Mouse (Mus musculus) lung, adult 18-20 months (tissue): Measurements from ENCODE around the gene Jarid2.
"Not testable (repeated sequence)": the region's sequence is repeated elsewhere in the genome, so short reads cannot be mapped to it uniquely, and the experiment has no call there.

Experiments used
- DNase-seq, 2 experiments: peaks; one replicate each; pipeline ENCODE4 v3.0.0; 2022; ENCODE audit warnings: mixed read lengths in 2 of 2

Gene Jarid2

GRCm38 (mm10) chr13:44729424-44729971 lies at the start of gene Jarid2:
Gene Jarid2 (plus strand): TSS chr13:44729474.
- DNase-seq, result peak; percentile 36 to 45

GRCm38 (mm10) chr13:44681051-44681450 lies 48.2 kb upstream of the Jarid2 start:
- no peak for DNase-seq

DNA sequence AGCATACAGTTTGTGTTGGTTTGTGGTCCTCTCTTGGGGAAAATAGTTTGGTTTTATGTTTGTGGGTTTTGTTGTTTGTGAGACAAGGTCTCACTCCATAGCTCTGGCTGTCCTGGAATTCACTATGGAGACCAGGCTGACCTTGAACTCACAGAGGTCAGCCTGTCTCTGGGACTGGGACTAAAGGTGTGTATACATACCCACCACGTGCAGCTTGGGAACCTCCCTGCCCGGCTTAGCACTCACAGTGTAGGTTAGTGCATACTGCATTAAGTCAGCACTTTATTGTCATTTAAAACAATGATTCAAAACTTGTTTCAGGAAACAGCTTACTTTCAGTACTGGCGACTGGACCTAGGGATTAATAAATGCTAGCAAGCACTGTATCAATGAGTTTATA lies 41.1 kb upstream of the Jarid2 start:
- no peak for DNase-seq

GRCm38 (mm10) chr13:44697628-44698027 lies 31.6 kb upstream of the Jarid2 start:
- no peak for DNase-seq

GRCm38 (mm10) chr13:44704036-44704801 lies 25.1 kb upstream of the Jarid2 start:
- DNase-seq, result no peak

- DNase-seq, result no peak
These were observed 24.1 kb upstream of the Jarid2 start for GRCm38 (mm10) chr13:44705031-44705742.

DNA sequence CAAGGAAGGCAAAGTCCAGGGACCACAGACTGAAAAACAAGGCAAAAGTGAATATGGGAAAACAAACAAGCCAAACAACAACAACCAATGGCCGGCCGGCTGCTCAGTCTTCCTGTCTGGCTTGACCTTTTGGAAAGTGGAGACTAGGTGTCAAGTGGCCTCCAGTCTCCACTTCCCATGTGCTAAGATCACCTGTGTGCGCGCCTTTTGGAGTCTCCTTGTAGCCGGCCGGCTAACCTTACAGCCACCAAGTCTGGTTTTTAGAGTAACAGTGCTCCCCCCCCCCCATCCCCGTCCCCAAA lies 23.6 kb upstream of the Jarid2 start:
- no peak for DNase-seq

GRCm38 (mm10) chr13:44706206-44706915 lies 22.9 kb upstream of the Jarid2 start:
- no peak for DNase-seq

DNA sequence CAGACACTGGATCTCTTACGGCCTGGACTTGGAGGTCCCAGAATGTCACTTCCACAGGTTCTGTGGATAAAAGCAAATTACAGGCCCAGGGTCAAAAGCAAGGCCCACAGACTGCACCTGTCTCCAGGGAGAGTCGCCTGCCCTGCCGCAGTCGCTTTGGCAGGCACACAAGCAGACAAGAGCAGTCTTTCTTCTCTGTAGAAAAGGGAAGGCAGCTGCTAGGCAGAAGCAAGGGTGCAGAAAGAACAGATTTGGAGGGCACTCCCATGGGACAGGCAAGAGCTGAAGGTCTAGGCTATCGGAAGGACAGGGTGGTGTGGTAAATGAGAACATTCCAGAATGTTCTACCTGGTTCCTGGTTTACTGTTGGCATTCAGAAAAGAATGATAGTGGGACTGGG lies 22.1 kb upstream of the Jarid2 start:
- DNase-seq, result no peak

- DNase-seq, result no peak
These were observed 20.8 kb upstream of the Jarid2 start for GRCm38 (mm10) chr13:44708336-44709017.

- DNase-seq, result no peak
These were observed 19.4 kb upstream of the Jarid2 start for GRCm38 (mm10) chr13:44709747-44710480.

GRCm38 (mm10) chr13:44711062-44711461 lies 18.2 kb upstream of the Jarid2 start:
- no peak for DNase-seq

GRCm38 (mm10) chr13:44711882-44712281 lies 17.4 kb upstream of the Jarid2 start:
- DNase-seq, result no peak

DNA sequence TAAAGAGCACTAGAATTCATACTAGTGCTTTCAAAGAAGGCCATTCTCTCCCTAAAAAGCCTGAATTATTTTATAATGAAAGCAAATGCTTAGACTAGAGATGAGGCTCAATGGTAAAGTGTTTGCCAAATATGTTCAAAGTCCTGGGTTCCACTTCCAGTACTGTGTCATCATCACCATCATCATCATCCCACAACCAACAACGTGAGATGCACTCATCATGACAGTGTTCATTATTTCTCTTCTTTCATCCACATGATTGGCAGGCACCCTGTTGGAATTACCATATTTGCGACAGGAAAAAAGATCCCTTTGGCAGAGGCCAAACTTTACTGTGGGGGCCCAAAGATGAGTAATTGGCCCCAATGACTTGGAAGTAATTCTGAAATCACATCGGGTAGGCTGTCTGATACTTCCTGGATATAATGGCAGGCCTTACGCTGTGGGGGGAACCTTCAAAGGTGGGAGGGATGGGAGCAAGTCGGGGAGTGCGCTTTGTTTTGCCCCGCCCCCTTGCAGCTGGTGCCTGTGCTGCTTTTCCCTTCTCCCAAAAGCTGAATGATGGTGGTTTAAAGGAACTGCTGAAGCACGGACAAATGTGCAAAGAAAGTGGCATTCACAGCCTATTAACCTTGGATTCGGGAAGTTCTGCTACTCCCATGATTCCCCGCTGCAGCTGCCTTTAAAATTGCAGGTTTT lies 13.9 kb upstream of the Jarid2 start:
- DNase-seq, result no peak

- no peak for DNase-seq
These were observed 11.4 kb upstream of the Jarid2 start for GRCm38 (mm10) chr13:44717838-44718237.

DNA sequence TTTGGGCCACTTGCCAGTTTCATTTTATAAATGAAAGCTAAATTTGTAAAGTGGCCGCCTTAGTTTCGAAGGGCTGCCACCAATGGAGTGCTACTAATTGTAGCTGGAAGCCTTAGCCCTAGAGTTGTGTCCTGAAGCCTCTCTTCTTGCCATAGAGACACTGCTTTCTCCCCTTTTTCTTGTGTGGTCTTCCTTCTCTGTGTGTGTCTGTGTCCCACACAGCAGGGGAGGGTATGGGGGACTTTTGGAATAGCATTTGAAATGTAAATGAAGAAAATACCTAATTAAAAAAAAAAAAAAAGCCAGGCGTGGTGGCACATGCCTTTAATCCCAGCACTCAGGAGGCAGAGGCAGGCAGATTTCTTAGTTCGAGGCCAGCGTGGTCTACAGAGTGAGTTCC lies 10.8 kb upstream of the Jarid2 start:
- DNase-seq, result not testable (repeated sequence)

DNA sequence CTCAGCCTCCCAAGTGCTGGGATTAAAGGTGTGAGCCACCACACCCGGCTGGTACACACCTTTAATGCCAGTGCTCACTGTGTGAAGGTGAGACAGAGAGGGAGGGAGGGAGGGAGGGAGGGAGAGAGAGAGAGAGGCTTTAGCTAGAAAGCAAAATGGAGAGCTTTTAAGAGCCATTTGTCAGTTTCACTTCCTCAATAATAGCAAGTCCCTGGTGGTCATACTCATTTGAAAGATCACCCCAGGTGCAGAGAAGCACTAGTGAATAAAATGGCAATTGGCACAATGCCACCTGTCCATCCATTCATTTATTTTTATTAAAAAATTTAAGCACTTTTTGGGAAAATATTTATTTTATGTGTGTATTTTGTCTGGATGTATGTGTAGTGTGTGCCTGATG lies 9.2 kb upstream of the Jarid2 start:
- DNase-seq, result no peak

DNA sequence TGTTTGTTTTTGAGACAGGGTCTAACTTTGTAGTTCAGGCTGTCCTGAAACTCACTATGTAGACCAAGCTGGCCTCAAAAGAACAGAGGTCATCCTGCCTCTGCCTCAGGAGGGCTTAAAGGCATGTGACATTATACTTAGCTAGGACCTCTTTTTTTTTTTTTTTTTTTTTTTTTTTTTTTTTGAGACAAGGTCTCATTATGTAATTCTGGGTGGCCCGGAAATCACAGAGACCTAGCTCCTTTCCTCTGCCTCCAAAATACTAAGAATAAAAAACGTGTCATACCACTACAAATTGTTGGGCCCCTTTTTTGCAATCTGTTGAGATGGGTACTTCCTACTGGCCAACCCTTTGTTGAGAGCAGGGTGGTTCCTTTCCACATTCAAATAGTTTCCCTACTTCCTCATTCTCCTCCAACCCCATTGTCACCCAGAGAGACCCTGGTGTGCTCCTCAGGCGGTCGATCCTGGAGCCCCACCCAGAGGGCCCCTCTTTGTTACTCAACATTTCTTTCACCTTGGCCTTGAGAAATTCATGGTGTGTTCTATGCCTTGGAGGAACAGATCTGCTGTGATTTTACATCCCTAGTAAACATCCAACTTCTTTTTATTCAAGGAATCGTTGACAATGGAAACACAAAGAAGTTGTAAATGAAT lies 7.3 kb upstream of the Jarid2 start:
- no peak for DNase-seq

- not testable (repeated sequence) for DNase-seq
These were observed 5.8 kb upstream of the Jarid2 start for GRCm38 (mm10) chr13:44723522-44723921.

GRCm38 (mm10) chr13:44728145-44728880 lies 961 bp upstream of the Jarid2 start:
- no peak for DNase-seq
